Mouse (Mus musculus) G1E (cell line): ENCODE data around the gene Rhot1.

Source experiments
- CTCF ChIP-seq: IDR thresholded peaks from 2 replicates; pipeline ENCODE4 v1.5.1; 2012; ENCODE audit warnings: low read depth, low read length, inconsistent platforms, mixed read lengths
- GATA1 ChIP-seq: IDR thresholded peaks from 2 replicates; pipeline ENCODE4 v1.6.1; 2012; ENCODE audit warnings: borderline replicate concordance, low read length, inconsistent platforms, mixed read lengths
- GATA2 ChIP-seq: IDR thresholded peaks from 2 replicates; pipeline ENCODE4 v1.6.1; 2012; ENCODE audit warnings: low read depth, low read length, inconsistent platforms, borderline replicate concordance
- POLR2AphosphoS5 ChIP-seq: IDR thresholded peaks from 2 replicates; pipeline ENCODE4 v1.6.1; 2012; ENCODE audit warnings: low read depth, low read length, inconsistent platforms; ENCODE audit not compliant: insufficient replicate concordance
- TAL1 ChIP-seq: conservative IDR thresholded peaks from 2 replicates; pipeline ENCODE4 v1.6.1; 2012; ENCODE audit warnings: low read depth, low read length, inconsistent platforms, mixed read lengths

- no peak for TF ChIP-seq CTCF
- no peak for TF ChIP-seq TAL1
- no peak for TF ChIP-seq GATA1
- no peak for TF ChIP-seq GATA2
- TF ChIP-seq POLR2AphosphoS5, result no peak
These were observed 103.2 kb downstream of the Rhot1 start for GRCm38 (mm10) chr11:80312049-80312448.
